Mouse (Mus musculus) bone marrow macrophage, adult 2 months (primary cell): ENCODE measurements at regions not wholly inside any gene's neighbourhood (a gene's known extent, or its start where the extent isn't known, plus 50 kb on each side); places are given as distances from the start of the nearest gene placed in this dataset.

Experiments
- CTCF ChIP-seq: IDR thresholded peaks from 2 replicates; pipeline ENCODE4 v1.5.1; 2012; ENCODE audit warnings: low read depth, mild to moderate bottlenecking, low read length, moderate library complexity
- POLR2A ChIP-seq: IDR thresholded peaks from 2 replicates; pipeline ENCODE4 v1.6.1; 2012; ENCODE audit warnings: mild to moderate bottlenecking, low read depth, low read length, borderline replicate concordance

- TF ChIP-seq CTCF (no peak), POLR2A (no peak)
Measured at GRCm38 (mm10) chr10:125673637-125674036, 284.4 kb upstream of the Slc16a7 start.
